Mouse (Mus musculus) liver, embryonic 14 days (tissue): ENCODE data around the gene Aggf1. TPM values are rescaled to one million over a fixed set of nuclear protein-coding genes. Genes with fewer than 3 reads are reported as not detected.

Source experiments
- polyA plus RNA-seq: library from polyadenylated mRNA; depleted of rRNA; stranded (reverse); fragments of >200 nt; gene quantifications from 2 replicates; pipeline ENCODE4 v1.2.3, GENCODE M21; 2012; rRNA removed

Aggf1 gene
- 13.3 and 14.6 TPM in 2 replicates for polyA plus RNA-seq

GRCm38 (mm10) chr13:95374701-95375553 is at the start of gene Aggf1:
TSS of gene Aggf1 (minus strand) at chr13:95375352.

GRCm38 (mm10) chr13:95323400-95323799 is 51.8 kb downstream of the Aggf1 start, which contains the start of gene Zbed3:
TSS of gene Zbed3 (plus strand) at chr13:95323612.

Other genes starting within 250 kb of the Aggf1 start
- 0.30 and 0.37 TPM in 2 replicates for gene Pde8b, start 125.0 kb downstream of the Aggf1 start, polyA plus RNA-seq
- gene Zbed3, start 51.7 kb downstream of the Aggf1 start, polyA plus RNA-seq: 4.4 and 4.7 TPM in 2 replicates
- gene Crhbp, start 69.6 kb upstream of the Aggf1 start, polyA plus RNA-seq: 0.02 TPM in 1 of 2 replicates, not detected in the other
- not detected in 2 replicates for gene S100z, start 103.4 kb upstream of the Aggf1 start, polyA plus RNA-seq
- gene F2rl1, start 149.9 kb upstream of the Aggf1 start, polyA plus RNA-seq: 0.61 and 0.63 TPM in 2 replicates
- 9.9 and 13.7 TPM in 2 replicates for gene F2r, start 243.1 kb upstream of the Aggf1 start, polyA plus RNA-seq